Mouse (Mus musculus) layer of hippocampus, adult 9-11 months (tissue): Measurements from ENCODE around the gene Rhox8.
"Not testable (repeated sequence)": the region's sequence is repeated elsewhere in the genome, so short reads cannot be mapped to it uniquely, and the experiment has no call there.

Experiments
- DNase-seq: peaks from one replicate; pipeline ENCODE4 v3.0.0; 2022

The Rhox8 gene

DNA sequence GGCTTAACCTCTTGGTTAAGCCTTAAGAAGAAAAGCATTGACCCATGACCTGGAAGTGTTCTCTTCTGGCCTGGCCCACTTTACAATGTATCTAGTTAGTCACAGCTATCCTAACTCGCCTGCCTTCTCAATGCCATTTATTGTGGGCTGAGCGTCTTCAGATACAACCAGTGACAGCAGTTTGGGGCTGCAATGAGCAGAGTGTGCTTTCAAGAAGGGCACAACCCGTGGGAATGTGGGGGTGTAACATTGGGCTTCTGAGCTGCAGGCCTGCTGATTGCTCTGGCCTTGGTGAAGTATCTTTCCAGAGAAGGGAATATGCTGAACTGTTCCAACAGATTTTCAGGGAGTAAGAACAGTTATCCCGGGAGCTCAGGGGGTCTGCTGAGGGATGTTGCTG lies at the start of gene Rhox8:
Rhox8 (minus strand) TSS at position 101 of the 400 bp plus-strand sequence.
- DNase-seq = no peak

DNA sequence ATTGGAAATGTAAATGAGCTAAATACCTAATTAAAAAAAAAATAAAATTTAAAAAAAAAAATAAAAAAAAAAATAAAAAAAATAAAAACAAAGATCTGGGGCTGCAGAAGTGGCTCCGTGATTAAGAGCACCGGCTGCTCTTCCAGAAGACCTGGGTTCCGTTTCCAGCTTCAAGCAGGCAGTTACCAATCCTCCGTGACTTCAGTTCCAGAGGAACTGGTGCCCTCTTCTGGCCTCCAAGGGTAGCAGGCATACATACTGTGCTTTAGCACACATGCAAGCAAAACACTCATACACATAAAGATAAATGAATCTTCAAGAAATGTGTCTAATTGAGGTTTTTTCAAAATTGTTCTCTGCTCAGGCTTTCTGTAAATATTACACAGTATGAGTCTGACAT lies 37.6 kb upstream of the Rhox8 start:
- DNase-seq = no peak

DNA sequence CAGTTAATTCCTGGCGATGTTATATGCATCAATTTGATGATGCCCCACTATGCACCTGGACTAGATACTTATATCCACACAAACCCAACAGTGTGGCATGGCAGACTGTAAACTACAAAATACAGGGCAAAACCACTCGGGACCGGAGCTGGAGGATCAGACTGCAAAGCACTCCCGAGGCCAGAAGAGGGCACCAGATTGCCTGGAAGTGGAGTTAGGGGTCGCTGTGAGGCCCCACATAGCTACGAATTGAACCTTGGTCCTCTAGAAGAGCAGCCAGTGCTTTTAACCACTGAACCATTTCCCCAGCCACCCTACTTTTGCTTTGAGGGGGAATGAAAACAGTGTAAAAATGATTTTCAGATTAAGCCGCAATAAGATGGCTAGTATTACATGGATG lies 29.8 kb upstream of the Rhox8 start:
- DNase-seq = no peak

DNA sequence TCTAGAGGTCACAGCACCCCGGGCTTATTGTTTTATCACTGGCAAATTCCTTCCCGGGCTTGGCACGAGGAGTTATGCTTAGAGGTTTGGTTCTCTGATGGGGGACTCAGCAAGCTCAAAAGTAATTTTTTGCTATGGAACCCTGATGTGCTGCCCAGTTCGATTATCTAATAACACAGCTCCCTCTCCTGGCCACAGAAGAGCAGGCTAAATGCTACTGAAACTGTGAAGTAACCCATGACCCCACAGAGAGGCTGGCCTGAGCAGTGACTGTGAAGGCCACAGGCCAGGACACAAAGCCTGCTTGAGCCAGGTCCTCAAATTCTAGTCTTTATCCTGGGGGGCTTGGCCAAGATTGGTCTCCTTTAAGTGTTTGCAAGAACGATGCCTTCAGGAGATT lies 25.0 kb upstream of the Rhox8 start:
- DNase-seq = no peak

DNA sequence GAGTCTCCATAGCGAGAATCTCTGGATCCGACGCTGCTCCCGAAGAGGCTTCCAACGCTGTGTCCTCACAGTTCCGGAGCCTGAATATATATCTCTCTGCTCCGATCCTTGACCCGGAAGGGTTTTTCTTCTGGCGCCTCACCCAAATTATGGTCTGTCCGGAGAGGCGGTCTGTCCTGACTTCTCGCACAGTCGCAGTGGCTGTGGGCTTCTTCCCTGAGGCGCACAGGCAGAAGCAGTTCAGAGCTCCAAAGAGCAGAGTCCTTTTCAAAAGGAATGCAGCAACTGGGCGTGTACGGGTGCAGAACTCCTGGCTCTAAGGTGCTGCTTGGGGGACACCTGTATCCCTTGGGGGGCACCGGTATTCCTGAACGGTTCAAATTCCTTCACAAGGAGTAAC lies 22.9 kb upstream of the Rhox8 start, which contains the start of gene Rhox9:
Rhox9 (minus strand) TSS at position 101 of the 400 bp plus-strand sequence.
- DNase-seq = not testable (repeated sequence)

DNA sequence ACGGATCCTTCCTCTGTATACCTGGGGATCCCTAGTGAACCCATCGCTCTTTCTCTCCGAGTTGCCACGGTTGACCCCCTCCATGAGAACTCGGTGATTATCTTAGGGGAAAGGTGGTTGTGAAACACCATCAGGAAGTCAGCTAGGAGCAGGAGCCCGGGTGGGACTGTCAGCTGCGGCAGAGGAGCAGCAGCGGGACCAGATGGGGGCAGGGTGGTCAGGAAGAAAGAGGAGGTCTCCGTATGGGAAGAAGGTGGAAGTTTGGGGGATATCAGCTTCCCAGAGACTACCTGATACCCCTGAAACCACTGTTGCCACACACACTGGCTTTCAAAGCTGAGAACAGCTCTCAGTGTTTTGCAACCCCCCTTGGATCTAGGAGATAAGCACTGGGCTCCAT lies 18.4 kb upstream of the Rhox8 start, which contains the start of gene Rhox7b:
Rhox7b (minus strand) TSS at position 101 of the 400 bp plus-strand sequence.
- not testable (repeated sequence) for DNase-seq

DNA sequence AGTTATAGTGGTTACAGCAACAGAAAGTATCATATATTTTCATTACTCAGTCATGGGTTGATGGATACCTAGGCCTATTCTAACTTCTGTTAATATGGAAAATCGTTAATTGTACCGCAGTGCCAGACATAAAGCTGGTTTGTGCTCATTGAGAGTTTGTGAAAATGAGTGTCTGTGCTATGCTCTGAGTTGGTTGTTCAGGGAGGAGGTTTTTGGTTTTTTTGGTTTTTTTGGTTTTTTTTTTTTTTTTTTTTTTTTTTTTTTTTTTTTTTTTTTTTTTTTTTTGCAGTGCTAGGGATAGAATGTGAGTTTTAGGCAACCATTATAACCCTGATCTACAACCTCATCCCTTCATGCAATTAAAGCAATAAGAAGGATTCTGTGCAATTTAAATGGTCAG lies 7.1 kb downstream of the Rhox8 start:
- no peak for DNase-seq

DNA sequence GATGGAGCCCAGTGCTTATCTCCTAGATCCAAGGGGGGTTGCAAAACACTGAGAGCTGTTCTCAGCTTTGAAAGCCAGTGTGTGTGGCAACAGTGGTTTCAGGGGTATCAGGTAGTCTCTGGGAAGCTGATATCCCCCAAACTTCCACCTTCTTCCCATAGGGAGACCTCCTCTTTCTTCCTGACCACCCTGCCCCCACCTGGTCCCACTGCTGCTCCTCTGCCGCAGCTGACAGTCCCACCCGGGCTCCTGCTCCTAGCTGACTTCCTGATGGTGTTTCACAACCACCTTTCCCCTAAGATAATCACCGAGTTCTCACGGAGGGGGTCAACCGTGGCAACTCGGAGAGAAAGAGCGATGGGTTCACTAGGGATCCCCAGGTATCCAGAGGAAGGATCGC lies 47.4 kb downstream of the Rhox8 start, which contains the start of gene Rhox7a:
Rhox7a (plus strand) TSS at position 301 of the 400 bp plus-strand sequence.
- DNase-seq = not testable (repeated sequence)

DNA sequence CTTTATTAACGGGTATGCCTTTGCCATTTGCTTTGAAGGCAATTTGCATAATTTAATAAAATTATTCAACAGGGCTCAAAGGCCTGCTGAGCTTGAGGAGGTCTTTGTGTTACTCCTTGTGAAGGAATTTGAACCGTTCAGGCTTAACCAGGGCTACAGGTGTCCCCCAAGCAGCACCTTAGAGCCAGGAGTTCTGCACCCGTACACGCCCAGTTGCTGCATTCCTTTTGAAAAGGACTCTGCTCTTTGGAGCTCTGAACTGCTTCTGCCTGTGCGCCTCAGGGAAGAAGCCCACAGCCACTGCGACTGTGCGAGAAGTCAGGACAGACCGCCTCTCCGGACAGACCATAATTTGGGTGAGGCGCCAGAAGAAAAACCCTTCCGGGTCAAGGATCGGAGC lies 52.1 kb downstream of the Rhox8 start, which contains the start of gene Rhox6:
Rhox6 (plus strand) TSS at position 301 of the 400 bp plus-strand sequence.
- DNase-seq = not testable (repeated sequence)
